Mouse (Mus musculus) retina, postnatal 7 days (tissue): ENCODE data around the gene Cfap299.

Source experiments
- DNase-seq: peaks from one replicate; pipeline ENCODE4 v3.0.0-alpha.2; 2012; ENCODE audit warnings: low read depth, low spot score

Cfap299 gene

DNA sequence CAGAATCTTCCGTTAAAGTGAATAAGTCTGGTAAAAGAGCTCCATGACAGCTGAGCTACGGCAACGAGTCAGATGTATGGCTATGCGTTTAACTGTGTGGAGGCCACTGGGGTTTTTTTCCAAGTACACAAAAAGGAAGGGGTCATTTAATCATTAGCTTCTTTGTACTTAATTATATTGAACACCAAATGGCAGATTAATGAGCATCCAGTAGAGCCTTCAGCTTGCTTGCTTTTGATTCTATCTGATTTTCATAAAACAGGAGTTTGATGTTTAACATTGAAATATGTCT is 47.6 kb downstream of the Cfap299 start:
- DNase-seq: no peak

DNA sequence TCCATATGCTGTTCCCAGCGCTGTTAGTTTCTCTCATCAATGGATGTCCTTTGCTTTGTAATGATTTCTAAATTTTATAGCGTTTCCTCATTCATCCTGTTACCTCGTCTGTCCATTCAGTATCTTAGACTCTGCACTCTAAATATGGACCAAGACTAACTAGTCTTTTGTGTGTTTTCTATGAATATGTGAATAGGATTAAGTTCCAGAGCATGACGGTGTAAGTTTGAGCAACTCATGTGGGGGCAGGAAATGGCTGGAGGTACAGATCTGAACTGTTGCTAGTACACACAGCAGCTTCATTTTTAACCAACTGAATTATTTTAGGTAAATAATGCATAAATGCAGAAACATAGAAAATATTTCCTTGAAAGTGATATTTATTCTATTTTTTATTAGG is 51.3 kb downstream of the Cfap299 start:
- no peak for DNase-seq

DNA sequence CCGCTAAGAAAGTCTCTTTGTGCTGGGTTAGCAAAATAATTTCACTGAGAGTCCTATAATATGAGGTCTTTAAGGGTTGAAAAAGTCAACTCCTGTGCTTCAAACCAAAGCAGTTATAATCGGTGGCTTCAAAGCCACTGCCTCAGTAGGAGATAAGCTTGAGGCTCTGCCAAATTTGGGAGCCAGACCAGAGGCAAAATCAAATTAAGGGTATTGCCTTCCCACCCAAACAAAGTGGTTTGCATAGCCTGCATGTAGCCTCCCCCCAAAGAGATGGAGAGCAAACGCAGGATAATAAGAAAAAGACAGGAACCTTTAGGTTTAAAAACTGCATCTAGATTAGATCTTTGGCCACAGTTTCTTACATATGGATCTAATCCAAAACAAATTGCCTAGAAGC is 58.0 kb downstream of the Cfap299 start:
- DNase-seq: no peak

DNA sequence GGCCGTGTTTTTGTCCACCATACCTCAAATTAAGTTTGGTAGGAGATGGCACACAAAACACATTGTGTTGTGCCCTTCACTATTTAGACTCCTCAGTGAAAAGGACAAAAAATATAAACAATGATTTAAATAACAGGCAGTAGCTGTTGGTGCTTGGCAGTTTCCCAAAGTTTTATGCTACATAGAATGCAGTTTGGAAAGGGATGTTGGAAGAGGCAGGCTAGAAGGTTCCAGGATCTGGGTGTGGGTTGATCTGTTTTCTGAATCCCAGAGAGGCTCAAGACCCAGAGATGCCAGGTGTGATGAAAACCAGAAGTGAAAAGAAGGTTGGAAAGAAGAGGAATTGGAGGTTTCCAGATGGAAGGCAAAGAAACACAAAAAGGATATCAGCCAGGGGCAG is 73.1 kb downstream of the Cfap299 start:
- no peak for DNase-seq

DNA sequence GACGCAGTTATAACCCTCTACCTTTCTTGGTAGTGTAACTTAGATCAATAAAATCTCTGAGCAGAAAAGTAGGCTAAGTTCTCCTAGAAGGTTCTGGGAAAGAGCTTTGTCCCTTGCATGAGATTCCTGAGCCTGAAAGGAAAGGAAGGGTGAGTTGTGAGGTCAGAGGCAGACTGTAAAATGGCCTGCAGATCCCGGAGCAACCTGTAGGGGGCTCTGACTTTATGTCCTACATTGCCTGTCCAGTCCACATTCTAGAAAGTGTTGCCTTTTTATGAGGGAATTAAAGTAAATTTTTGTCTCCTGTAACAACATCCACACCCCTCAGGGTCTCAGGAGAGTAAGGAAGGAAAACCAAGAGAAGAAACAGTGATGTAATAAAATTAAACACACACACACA is 81.0 kb downstream of the Cfap299 start:
- DNase-seq: no peak

DNA sequence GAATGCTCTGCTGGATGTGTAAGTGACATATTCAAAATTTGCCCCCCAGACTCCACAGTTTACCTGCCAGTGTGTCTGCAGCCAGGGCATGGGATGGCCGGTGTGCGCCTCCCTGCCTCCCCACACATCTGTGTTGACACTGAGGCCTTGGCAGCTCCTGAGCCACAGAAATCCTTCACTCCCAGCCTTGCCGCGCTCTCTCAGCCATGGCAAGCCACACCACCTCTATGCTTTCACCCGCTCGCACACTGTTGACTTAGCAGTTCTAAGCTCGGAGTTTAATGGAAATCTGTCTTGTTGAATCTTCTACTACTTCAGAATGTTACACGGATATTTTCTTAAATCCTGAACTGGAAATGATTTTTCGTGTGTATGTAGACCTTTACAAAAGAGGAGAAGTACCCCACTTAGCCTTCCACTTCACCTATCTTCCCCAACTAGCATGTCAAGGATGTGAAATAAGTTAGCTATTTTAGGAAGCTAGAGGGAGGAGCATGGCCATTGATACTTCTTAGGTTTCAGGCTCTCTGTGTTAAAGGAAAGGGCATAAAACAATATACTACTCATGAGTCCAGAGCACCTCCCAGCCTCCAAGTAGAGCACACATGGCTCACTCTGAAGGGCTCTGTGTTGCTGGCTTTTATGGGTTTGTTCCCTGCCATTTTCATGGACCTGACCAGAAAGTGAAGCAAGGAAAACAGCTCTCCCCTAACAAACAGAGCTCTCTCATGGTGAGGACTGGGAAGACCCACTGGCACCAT is 87.5 kb downstream of the Cfap299 start:
- no peak for DNase-seq

DNA sequence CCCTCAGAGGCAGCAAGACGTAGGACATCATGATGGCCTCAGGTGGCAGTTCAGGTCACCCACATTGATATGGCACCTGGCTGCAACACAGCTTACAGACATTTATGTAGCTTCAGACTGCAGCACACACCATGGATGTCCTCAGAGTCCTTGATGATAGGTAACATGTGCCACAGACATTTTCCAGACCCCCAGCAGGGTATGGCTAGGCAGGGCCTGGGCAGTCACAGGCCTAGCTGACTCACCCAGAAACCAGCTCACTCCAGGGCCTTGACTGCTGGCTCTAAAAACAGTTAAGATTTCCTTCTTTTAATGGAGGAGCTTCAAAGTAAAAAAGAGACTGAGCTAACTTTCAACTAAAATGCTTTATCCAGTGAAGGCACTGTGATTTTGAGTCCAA is 95.9 kb downstream of the Cfap299 start:
- no peak for DNase-seq

DNA sequence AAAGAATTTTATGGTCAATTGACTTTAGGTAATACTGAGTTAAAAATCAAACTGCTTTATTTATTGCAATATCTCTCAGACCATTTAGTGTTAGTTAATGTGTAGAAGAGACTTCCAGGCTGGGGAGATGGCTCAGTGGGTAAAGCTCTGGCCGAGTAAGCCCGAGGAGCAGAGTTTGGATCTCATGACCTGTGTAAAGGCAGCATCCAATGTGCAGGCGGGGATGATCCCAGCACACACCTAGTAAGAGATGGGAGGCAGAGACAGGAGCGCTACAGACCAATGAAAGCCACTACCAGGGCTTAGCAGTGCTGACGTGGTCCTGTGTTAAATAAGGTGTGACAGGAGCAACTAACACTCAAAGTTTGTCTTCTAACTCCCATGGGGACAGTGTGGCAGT is 97.0 kb downstream of the Cfap299 start:
- DNase-seq: no peak

DNA sequence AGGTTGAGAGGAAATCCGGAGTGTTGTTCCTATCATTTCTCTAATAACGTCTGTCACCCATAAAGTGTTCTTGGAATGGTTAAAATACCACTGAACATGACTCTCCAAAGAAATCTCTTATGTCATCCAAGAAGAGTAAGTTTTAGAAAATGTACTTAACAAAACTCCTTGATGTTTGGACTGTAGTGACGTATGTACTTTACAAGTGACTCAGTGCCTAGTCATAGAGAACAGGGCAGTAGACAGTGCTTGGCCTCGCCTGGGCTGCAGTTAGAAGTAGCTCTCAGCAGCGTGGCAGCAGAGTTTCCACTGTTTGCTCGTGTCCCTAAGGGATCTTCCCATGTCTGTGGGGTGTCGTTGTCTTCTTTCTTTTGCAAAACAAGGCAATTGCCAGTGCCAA is 101.0 kb downstream of the Cfap299 start:
- DNase-seq: no peak

DNA sequence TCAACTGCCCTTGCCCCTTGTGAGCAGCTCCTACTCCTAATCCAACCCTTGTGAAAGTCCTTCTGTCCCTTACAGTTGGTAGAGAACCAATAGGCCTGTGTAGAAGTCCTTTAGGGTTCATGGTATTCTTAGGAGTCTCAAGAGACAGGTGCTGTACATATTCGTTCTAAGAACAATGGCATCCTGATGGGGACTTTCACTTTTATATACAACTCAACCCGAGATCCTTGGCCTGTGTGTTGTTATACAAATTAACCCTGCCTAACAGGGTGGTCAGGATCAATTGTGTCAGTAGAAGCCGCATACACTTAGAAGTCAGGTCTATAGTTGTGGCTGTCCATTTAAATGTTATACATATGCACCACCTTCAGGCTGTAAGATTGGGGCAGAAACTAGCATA is 109.6 kb downstream of the Cfap299 start:
- DNase-seq: no peak

DNA sequence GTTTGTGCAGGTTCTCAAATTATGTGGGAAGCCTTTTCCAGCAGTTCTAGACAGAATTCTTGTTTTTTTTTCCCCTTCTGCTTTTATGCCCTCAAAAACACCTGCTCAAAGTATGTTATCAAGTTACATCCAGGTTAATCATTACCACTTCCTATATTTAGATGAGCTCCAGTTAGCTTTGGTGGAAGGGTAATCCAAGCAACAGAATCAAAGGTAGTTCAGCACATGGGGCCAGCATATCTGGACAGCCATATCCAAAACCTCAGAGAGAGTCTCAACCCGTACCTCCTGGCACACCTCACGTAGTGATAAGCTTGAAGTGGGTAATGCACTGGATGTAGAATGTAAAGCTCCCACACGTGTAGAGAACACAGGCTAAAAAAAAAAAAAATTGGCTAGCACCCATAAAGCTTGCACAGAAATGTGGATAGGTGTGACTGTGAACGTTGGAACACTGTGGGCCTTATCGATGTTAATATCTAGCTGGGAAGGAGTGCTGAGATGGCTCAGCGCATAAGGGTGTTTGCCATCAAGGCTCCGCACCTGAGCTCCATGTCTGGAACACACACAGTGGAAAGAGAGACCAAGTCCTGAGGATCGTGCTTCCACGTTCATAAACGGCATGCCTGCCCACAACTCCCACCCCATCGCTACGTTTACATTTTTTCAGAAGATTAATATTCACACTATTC is 117.8 kb downstream of the Cfap299 start:
- DNase-seq: no peak

DNA sequence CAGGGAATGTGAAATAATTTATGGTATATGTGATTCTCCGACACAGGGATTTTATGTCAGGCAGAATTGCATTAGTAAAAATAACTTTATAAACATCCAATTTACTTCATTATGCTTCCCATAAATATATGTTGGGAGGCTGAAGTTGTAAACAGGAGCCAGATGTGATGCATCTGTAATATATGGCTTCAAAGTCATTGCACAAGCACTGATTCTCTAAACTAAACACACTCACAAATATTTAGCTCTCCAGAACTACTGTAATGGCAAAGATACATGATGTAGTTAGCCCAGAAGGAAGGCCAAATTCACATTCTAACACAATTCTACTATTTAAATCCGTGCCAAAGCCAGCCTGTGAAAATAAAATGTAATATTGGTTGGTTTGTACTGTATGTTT is 120.8 kb downstream of the Cfap299 start:
- no peak for DNase-seq

DNA sequence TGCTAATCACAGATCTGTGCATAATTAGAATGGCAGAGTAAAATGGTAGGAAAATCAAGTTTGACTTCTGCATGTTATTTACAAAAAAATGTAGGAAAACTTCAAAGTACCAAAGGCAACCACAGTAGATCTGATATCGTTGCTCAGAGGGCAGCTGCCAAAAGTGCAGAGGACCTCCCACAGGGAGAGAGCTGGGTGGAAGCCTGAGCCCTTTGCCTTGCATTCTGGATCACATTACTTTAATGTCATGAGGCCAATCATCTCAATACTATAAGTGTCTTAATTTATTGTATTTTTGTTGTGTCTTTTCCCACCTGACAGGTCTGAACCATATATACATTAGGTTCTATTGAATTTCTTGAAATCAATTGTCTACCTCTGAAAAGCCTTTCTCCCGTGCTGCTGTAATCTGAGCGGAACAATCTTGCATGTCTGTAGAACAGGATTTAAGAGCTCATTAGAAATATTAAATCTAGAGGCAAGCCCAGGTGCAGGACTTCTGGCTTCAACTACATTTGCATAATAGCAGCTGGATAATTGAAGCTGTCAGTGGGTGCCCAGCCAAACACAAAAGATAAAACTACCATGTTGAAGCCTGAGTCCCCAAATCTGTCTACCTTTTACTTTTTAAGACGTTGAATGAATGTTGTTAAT is 137.9 kb downstream of the Cfap299 start:
- DNase-seq: no peak

DNA sequence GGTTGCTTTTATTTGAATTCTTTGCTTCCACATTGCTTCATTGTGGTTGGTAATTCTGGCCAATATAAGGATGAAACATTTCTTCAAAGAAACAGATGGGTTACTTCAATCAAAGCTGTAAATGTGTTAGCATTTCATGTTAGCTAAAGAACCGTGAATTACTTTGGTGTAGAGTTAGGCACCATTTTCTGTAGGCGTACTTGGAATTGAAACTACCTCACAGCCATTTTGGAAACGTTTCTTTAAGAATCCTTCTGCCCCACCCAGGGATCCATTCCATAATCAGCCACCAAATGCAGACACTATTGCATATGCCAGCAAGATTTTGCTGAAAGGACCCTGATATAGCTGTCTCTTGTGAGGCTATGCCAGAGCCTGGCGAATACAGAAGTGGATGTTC is 140.9 kb downstream of the Cfap299 start:
- no peak for DNase-seq

DNA sequence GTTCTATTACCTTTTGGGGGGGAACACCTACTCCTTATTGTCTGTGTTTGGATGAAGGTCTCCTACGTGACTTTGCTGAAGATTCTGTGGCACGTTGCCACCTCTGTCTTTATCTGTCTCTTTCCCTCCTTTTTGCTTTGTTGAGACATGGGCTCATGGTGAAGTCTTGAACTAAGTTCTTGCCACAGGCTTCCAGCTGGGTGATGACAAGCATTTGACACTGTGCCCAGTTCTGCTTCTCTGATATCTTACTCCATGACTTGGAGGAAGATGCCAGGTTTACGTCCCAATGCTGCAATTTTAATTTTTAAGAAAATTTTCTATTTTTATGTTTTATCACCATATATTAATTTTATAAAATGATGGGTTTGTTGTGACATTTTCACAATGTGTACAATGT is 147.4 kb downstream of the Cfap299 start:
- DNase-seq: no peak

DNA sequence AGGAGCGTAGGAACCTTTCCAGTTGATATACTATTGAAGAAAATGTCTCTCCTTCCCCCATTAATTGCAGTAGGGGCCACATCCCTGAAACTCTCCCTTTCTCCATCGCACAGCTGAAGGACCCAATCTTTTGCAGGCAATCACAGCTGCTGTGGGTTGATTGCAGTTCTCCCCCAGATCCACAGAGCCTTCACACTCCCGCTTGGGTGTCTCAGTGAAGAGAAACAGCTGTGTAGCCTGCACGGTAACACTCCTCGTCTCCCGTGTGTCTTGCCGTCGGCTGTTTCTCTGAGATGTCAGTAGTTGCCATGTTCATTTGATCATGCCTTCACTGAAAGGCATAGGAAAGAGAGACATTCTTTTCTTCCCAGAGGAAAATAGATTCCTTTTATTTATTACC is 148.2 kb downstream of the Cfap299 start:
- DNase-seq: no peak

DNA sequence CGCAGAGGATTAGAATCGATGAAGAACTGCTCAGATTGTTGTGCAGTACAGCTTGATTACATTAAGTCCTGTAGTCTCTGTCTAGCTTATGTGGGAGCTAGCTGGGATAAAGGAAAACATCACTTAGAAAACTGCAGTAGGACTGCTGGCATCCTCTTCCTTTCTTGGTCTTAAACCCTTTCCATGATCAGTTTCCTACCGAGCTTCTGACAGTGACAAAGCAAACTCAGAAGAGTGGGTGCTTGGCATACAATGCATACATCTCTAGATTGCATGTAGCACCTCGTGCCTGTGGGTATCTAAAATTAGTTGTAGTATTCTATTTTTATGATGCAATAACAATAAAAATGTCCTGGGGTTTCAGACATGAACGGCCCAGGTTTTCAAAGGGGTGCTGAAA is 154.4 kb downstream of the Cfap299 start:
- DNase-seq: no peak

DNA sequence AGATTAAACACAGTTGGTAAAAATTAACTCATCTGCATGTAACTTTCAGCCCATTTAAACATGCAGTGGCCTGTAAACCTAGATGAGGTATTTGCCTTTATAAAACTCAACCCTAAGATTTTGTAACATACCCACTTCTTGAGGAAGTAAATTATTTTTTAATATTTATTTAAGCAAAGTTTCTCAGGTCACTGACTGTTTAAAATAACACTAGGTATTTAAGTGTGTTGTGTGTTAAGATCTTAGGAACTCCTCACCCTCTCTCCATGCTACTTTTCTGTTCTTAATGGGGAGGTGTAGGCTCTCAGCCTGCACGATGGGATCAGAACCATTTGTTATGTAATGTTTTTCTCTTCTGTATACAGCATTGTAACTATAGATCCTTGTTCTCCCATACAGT is 156.1 kb downstream of the Cfap299 start:
- no peak for DNase-seq

DNA sequence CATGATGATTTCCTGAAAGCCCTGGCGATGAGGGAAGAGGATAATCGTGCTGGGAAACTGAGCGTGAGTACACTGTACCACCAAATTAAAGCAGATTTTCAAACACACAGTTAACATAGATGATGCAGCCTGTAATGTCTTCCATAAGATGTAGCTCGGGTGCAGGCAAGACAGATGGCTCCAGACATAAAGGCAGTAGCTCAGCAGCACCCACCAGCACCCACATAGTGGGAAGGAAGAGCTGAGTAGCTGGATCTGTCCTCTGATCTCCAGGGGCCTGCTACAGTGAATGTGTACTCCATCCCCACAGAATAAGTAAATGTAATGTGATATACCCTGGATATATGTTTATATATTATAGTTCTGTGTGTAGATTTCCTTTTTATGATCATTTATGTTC is 169.2 kb downstream of the Cfap299 start:
- no peak for DNase-seq

DNA sequence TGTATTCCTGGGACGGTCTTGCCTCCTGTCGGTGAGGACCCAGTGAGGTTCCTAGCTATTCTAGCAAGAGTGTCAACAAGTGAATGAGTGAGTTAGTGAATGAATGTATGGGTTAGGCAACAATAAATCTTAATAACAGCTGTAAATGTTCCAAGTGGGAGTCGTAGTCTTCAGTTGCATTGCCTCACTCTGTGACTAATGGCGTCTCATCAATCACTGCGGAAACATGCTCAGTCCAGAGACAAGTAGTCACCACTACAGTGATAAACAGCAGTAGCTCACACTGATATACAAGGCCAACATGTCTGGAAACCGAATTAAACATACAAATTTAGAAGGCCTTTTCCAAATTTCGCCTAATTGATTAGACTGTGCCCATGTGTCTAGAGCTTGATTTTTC is 187.1 kb downstream of the Cfap299 start:
- no peak for DNase-seq

DNA sequence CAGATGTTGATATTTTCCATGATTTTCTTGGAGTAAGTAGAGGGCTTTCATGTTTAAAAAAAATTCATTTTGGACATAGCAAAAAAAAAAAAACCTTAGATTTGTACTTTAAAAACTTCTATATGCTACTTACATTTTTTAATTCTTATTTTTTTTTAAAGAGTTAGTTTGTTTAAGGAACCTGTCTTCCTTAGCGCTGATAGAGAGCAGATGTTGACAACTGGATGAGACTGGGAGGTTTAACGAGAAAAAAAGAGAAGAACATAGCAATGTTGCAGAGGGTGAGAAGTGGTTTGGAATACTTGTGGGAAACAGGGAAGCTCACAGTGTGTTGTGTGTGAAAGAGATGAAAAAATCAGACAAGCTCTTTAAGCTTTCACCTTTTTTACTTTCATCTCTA is 191.0 kb downstream of the Cfap299 start:
- DNase-seq: no peak

DNA sequence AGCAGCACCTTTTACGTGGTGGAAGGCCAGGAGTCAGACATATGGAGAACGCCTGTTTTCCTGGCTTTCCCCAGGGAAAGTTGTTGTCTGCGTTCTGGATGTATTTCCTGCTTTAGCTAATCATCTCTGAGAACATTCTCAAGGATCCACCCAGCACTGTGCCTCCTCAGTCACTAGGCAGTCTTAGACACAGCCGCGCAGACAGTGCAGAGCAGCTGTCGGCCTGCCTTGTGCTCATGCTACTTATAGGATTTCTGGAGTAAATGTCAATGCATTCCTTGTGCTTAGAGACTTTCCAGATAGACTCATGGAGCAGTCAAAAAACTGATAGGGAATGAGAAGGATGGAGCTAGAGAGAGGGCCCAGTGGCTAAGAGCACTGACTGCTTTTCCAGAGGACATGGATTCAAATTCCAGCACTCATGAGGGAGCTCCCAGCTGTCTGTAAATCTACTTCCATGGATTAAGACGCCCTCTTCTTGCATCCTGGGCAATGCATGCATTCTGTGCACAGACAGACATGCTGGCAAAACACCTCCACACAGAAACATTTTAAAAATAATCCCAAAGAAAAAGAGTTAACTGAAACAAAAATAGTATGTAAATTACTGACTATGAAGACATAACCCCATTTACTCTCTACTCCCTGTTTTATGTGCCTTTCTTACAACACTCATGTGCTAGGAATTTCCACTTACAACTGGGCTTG is 193.3 kb downstream of the Cfap299 start:
- DNase-seq: no peak

DNA sequence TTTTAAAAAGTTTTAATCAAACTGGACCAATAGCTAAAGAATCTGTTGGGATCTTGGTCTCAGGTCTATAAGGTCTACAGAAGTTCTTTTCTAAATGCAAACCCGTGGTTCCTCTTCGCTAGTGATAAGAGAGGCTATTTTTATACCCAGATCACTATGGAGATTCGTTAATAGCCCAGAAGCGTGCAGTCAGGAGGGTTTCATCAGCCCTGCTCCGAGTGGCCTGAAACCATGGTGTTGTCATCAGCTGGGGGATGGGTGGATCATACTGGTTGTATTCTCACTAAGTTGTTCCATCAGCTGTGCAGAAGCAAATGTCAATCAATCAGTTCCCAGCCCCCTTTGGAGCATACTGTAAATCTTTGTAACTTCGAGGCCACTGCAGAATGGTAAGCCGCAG is 193.9 kb downstream of the Cfap299 start:
- DNase-seq: no peak
